Mouse (Mus musculus) cerebellum, adult (tissue): Measurements from ENCODE around the gene Specc1l.

Source experiments
- ATAC-seq: cut with Nextera tagmentation; 2 replicates; pipeline ENCODE4 v1.9.2; 2017; ENCODE audit warnings: mild to moderate bottlenecking, moderate library complexity, mixed read lengths; ENCODE audit not compliant: insufficient number of reproducible peaks, low FRiP score, low TSS enrichment

Gene Specc1l

GRCm38 (mm10) chr10:75307130-75307529, 95.3 kb downstream of the Specc1l start:
- ATAC-seq: no peak

GRCm38 (mm10) chr10:75312361-75312760, 100.5 kb downstream of the Specc1l start:
- no peak for ATAC-seq

GRCm38 (mm10) chr10:75314190-75314980, 102.5 kb downstream of the Specc1l start:
- ATAC-seq: no peak

- ATAC-seq: no peak
Observed at GRCm38 (mm10) chr10:75315756-75316155, 103.9 kb downstream of the Specc1l start.

GRCm38 (mm10) chr10:75316472-75316871, 104.6 kb downstream of the Specc1l start:
- no peak for ATAC-seq

GRCm38 (mm10) chr10:75316872-75316907, 104.8 kb downstream of the Specc1l start, which contains the start of gene Adora2a:
Gene Adora2a (plus strand): TSS chr10:75316877.
- no peak for ATAC-seq

GRCm38 (mm10) chr10:75316908-75317761, 105.3 kb downstream of the Specc1l start:
- ATAC-seq: no peak

- no peak for ATAC-seq
Observed at GRCm38 (mm10) chr10:75318206-75318605, 106.3 kb downstream of the Specc1l start.

- no peak for ATAC-seq
Observed at GRCm38 (mm10) chr10:75320321-75320720, 108.4 kb downstream of the Specc1l start.

- ATAC-seq: no peak
Observed at GRCm38 (mm10) chr10:75322966-75323365, 111.1 kb downstream of the Specc1l start.

- no peak for ATAC-seq
Observed at GRCm38 (mm10) chr10:75323986-75324385, 112.1 kb downstream of the Specc1l start.

- no peak for ATAC-seq
Observed at GRCm38 (mm10) chr10:75324391-75324790, 112.5 kb downstream of the Specc1l start.

- ATAC-seq: no peak
Observed at GRCm38 (mm10) chr10:75325821-75326220, 113.9 kb downstream of the Specc1l start.

- ATAC-seq: no peak
Observed at GRCm38 (mm10) chr10:75326553-75326952, 114.7 kb downstream of the Specc1l start.

- ATAC-seq: no peak
Observed at GRCm38 (mm10) chr10:75327081-75327480, 115.2 kb downstream of the Specc1l start.

GRCm38 (mm10) chr10:75328201-75328704, 116.4 kb downstream of the Specc1l start:
- ATAC-seq: no peak

GRCm38 (mm10) chr10:75332268-75332667, 120.4 kb downstream of the Specc1l start:
- ATAC-seq: no peak

- peak; percentile 47 for ATAC-seq
Observed at GRCm38 (mm10) chr10:75333176-75333776, 121.4 kb downstream of the Specc1l start.

GRCm38 (mm10) chr10:75334175-75334574, 122.3 kb downstream of the Specc1l start:
- ATAC-seq: no peak

- ATAC-seq: no peak
Observed at GRCm38 (mm10) chr10:75335075-75335474, 123.2 kb downstream of the Specc1l start.

- no peak for ATAC-seq
Observed at GRCm38 (mm10) chr10:75337231-75337630, 125.4 kb downstream of the Specc1l start.
